Mouse (Mus musculus) ovary, postnatal 36 days (tissue): ENCODE measurements at regions not wholly inside any gene's neighbourhood (a gene's known extent, or its start where the extent isn't known, plus 50 kb on each side); places are given as distances from the start of the nearest gene placed in this dataset.

Experiments
- DNase-seq: peaks from one replicate; pipeline ENCODE4 v3.0.0; 2022; ENCODE audit warnings: low spot score, mixed read lengths

GRCm38 (mm10) chr6:117237096-117237495, 68.8 kb downstream of the Cxcl12 start:
- DNase-seq = no peak

GRCm38 (mm10) chr6:117241206-117241605, 72.9 kb downstream of the Cxcl12 start:
- no peak for DNase-seq

- DNase-seq = no peak
Observed at GRCm38 (mm10) chr6:117245398-117245797, 77.1 kb downstream of the Cxcl12 start.

- DNase-seq = no peak
Observed at GRCm38 (mm10) chr6:117245849-117246248, 77.5 kb downstream of the Cxcl12 start.

GRCm38 (mm10) chr6:117249230-117249921, 81.0 kb downstream of the Cxcl12 start:
- peak; percentile 48 for DNase-seq

- DNase-seq = no peak
Observed at GRCm38 (mm10) chr6:117250051-117250450, 81.7 kb downstream of the Cxcl12 start.

- DNase-seq = no peak
Observed at GRCm38 (mm10) chr6:117251383-117251925, 83.1 kb downstream of the Cxcl12 start.

GRCm38 (mm10) chr6:117252361-117252760, 84.0 kb downstream of the Cxcl12 start:
- DNase-seq = no peak

GRCm38 (mm10) chr6:117253036-117253435, 84.7 kb downstream of the Cxcl12 start:
- DNase-seq = no peak

- no peak for DNase-seq
Observed at GRCm38 (mm10) chr6:117253586-117254330, 85.4 kb downstream of the Cxcl12 start.

- peak; percentile 19 for DNase-seq
Observed at GRCm38 (mm10) chr6:117254620-117255228, 86.4 kb downstream of the Cxcl12 start.

- no peak for DNase-seq
Observed at GRCm38 (mm10) chr6:117255399-117256098, 87.2 kb downstream of the Cxcl12 start.

GRCm38 (mm10) chr6:117256099-117256471, 87.8 kb downstream of the Cxcl12 start:
- no peak for DNase-seq

GRCm38 (mm10) chr6:117257591-117257990, 89.3 kb downstream of the Cxcl12 start:
- DNase-seq = no peak

- no peak for DNase-seq
Observed at GRCm38 (mm10) chr6:117267906-117268305, 99.6 kb downstream of the Cxcl12 start.

GRCm38 (mm10) chr6:117268376-117268775, 100.0 kb downstream of the Cxcl12 start:
- no peak for DNase-seq

GRCm38 (mm10) chr6:117270261-117270660, 101.9 kb downstream of the Cxcl12 start:
- no peak for DNase-seq

GRCm38 (mm10) chr6:117271562-117272226, 103.4 kb downstream of the Cxcl12 start:
- DNase-seq = no peak

GRCm38 (mm10) chr6:117272227-117272955, 104.1 kb downstream of the Cxcl12 start:
- DNase-seq = no peak

GRCm38 (mm10) chr6:117275915-117276314, 107.6 kb downstream of the Cxcl12 start:
- DNase-seq = no peak

GRCm38 (mm10) chr6:117276850-117277249, 108.5 kb downstream of the Cxcl12 start:
- DNase-seq = no peak
